Mouse (Mus musculus): ENCODE data around the gene Rgs10. TPM values are rescaled to one million over a fixed set of nuclear protein-coding genes. Genes with fewer than 3 reads are reported as not detected.

Rgs10 gene
- total and polyA plus RNA-seq, 3 experiments = 42.3 to 44.7 TPM; not detected in 1

DNA sequence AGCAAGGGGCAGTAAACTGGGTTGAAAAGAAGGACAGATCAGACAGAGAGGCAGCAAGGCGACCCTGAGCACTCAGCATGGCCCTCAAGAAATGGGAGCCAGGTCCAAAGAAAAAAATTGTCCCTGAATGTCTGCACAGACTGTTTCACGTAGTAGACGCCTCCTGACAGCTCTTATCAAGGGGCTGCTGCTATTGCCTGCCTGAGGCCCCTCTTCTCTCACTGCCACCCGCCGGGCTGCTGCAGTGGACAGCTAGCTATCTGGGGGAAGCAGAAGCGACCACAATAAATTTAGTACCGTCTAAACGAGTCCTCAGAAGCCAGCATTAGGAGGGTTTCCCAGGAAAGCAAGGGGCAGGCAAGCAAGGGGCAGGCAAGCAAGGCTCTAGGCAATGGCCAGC, 4.1 kb downstream of the Rgs10 start:
- H3K4me1 ChIP-seq (ENCODE audit: control insufficient read depth in 1 of 2, insufficient read depth in 2 of 2, low read length in 2 of 2) = peaks cover 3 to 43% of the 10 kb centered on the region in 2 experiments; a peak in 3 of 4 replicates
- no peaks in the 10 kb centered on the region; a peak in 1 of 4 replicates for H3K27me3 ChIP-seq (ENCODE audit: control insufficient read depth in 1 of 2, insufficient read depth in 2 of 2, low read length in 2 of 2)
- peaks cover 2% of the 10 kb centered on the region for H3K79me2 ChIP-seq (ENCODE audit: control insufficient read depth, insufficient read depth, low read length, poor library complexity)
- H3K36me3 ChIP-seq (ENCODE audit: control insufficient read depth in 1 of 2, insufficient read depth in 2 of 2, low read length in 2 of 2) = peaks cover 0 to 23% of the 10 kb centered on the region in 2 experiments; a peak in 2 of 4 replicates
- H3K27ac ChIP-seq (ENCODE audit: control insufficient read depth, low read depth, low read length) = peak overlapping the region; percentile 35
- H3K9me3 ChIP-seq (replicated peaks; ENCODE audit: insufficient read depth, low read length) = no peaks in the 10 kb centered on the region
- H3K4me3 ChIP-seq (ENCODE audit: control insufficient read depth in 1 of 2, insufficient read depth in 1 of 2, low read depth in 2 of 2, low read length in 2 of 2) = peak overlapping the region; percentile 15 to 29
- peak overlapping the region; percentile 39 for H3K9ac ChIP-seq (ENCODE audit: control insufficient read depth, low read depth, low read length, poor library complexity, severe bottlenecking)
- peak; percentile 75 for DNase-seq (ENCODE audit: low read depth, low spot score)
- TF ChIP-seq SMC3 (IDR thresholded peaks at IDR 0.05; ENCODE audit: low read depth, low read length) (no peak), MYC (IDR thresholded peaks at IDR 0.05; ENCODE audit: low read depth, low read length) (peak; percentile 12; the same call in 1 of the 2 replicates), ZKSCAN1 (IDR thresholded peaks at IDR 0.05; ENCODE audit: low read depth, low read length) (no peak), POLR2AphosphoS2 (IDR thresholded peaks at IDR 0.05; ENCODE audit: low read length) (no peak), RAD21 (IDR thresholded peaks at IDR 0.05; ENCODE audit: low read depth, low read length) (no peak), TBP (IDR thresholded peaks at IDR 0.05; ENCODE audit: low read depth, low read length) (no peak), HCFC1 (IDR thresholded peaks at IDR 0.05; ENCODE audit: low read depth, low read length) (no peak), SIN3A (IDR thresholded peaks at IDR 0.05; ENCODE audit: low read length) (peak; percentile 24; the same call in 1 of the 2 replicates), ELF1 (IDR thresholded peaks at IDR 0.05; ENCODE audit: low read depth, low read length) (no peak), TCF12 (IDR thresholded peaks at IDR 0.05; ENCODE audit: low read depth, low read length) (peak; percentile 75), ZNF384 (IDR thresholded peaks at IDR 0.05; ENCODE audit: low read depth, low read length) (peak; percentile 71), ZMIZ1 (IDR thresholded peaks at IDR 0.05; ENCODE audit: low read depth, low read length) (no peak), MEF2A (IDR thresholded peaks at IDR 0.05; ENCODE audit: extremely low read depth, insufficient replicate concordance, low read depth, low read length, poor library complexity, severe bottlenecking) (no peak), POLR2A (IDR thresholded peaks at IDR 0.05; ENCODE audit: control insufficient read depth in 1 of 2, insufficient read depth in 1 of 2, low read depth in 1 of 2, low read length in 2 of 2, poor library complexity in 1 of 2) (no peak), E2F4 (IDR thresholded peaks at IDR 0.05; ENCODE audit: borderline replicate concordance, low read depth, low read length) (no peak), NRF1 (IDR thresholded peaks at IDR 0.05; ENCODE audit: insufficient read depth, low read depth, low read length, poor library complexity, severe bottlenecking) (no peak), CHD2 (IDR thresholded peaks at IDR 0.05; ENCODE audit: low read length) (no peak), EP300 (IDR thresholded peaks at IDR 0.05; ENCODE audit: low read depth in 1 of 2, low read length in 2 of 2) (peak; percentile 69 to 83), MAFK (IDR thresholded peaks at IDR 0.05; ENCODE audit: borderline replicate concordance, low read depth, low read length) (no peak), BHLHE40 (IDR thresholded peaks at IDR 0.05; ENCODE audit: borderline replicate concordance, low read depth, low read length) (no peak), KAT2A (conservative IDR thresholded peaks at IDR 0.05; ENCODE audit: low read depth, low read length) (no peak), ZC3H11A (IDR thresholded peaks at IDR 0.05; ENCODE audit: low read depth, low read length) (no peak), ETS1 (IDR thresholded peaks at IDR 0.05; ENCODE audit: low read depth, low read length) (no peak), JUND (IDR thresholded peaks at IDR 0.05; ENCODE audit: low read depth, low read length) (no peak), USF2 (IDR thresholded peaks at IDR 0.05; ENCODE audit: borderline replicate concordance in 1 of 2, insufficient read depth in 1 of 2, low read depth in 1 of 2, low read length in 2 of 2) (no peak), NELFE (IDR thresholded peaks at IDR 0.05; ENCODE audit: low read depth, low read length) (no peak), CHD1 (IDR thresholded peaks at IDR 0.05; ENCODE audit: low read depth, low read length) (no peak), MYB (IDR thresholded peaks at IDR 0.05; ENCODE audit: low read depth, low read length) (0 out of 2 replicates have a peak, but pooled peaks have one; percentile 21), RCOR1 (IDR thresholded peaks at IDR 0.05; ENCODE audit: low read depth, low read length) (0 out of 2 replicates have a peak, but pooled peaks have one; percentile 23), GABPA (IDR thresholded peaks at IDR 0.05; ENCODE audit: low read depth, low read length) (no peak), GATA1 (IDR thresholded peaks at IDR 0.05; ENCODE audit: low read depth, low read length) (peak; percentile 51; the same call in 1 of the 2 replicates), MXI1 (IDR thresholded peaks at IDR 0.05; ENCODE audit: low read depth, low read length) (no peak), MAZ (IDR thresholded peaks at IDR 0.05; ENCODE audit: low read depth, low read length) (no peak; the same call in 1 of the 2 replicates), USF1 (IDR thresholded peaks at IDR 0.05; ENCODE audit: low read depth, low read length) (no peak), CTCF (IDR thresholded peaks at IDR 0.05 in 2 of 3, conservative IDR thresholded peaks at IDR 0.05 in 1 of 3; ENCODE audit: control insufficient read depth in 1 of 3, insufficient read depth in 1 of 3, low read depth in 2 of 3, low read length in 3 of 3, poor library complexity in 1 of 3, severe bottlenecking in 1 of 3) (no peak), POLR2AphosphoS5 (IDR thresholded peaks at IDR 0.05; ENCODE audit: borderline replicate concordance, low read depth, low read length) (no peak), TAL1 (IDR thresholded peaks at IDR 0.05; ENCODE audit: low read length) (peak; percentile 82)

Measured in MEL (cell line).